Mouse (Mus musculus) gastrocnemius, postnatal 14 days (tissue): ENCODE results near the gene A630095N17Rik. TPM values are rescaled to one million over a fixed set of nuclear protein-coding genes. Genes with fewer than 3 reads are reported as not detected.

Experiments
- DNase-seq: peaks from one replicate; pipeline ENCODE4 v3.0.0; 2021; ENCODE audit warnings: mixed read lengths
- intact Hi-C: fragments of 180-260 bp; cut with DNase I; formaldehyde crosslinking; loops from one replicate; pipeline ENCODE4 v1.15.1; 2025; ENCODE audit warnings: low total_unique reads
- long read RNA-seq, 2 experiments: library from polyadenylated mRNA; stranded (forward); transcript quantifications; one replicate each; pipeline ENCODE4 v2.0.0; 2021
- total RNA-seq, 2 experiments: library from RNA; stranded (reverse); gene quantifications; 2 replicates each; pipeline ENCODE4 v1.2.3; 2021

The A630095N17Rik gene
- total RNA-seq, result not detected
- long read RNA-seq, experiment 1, result 0 reads
- long read RNA-seq, experiment 2, result 0 reads

DNA sequence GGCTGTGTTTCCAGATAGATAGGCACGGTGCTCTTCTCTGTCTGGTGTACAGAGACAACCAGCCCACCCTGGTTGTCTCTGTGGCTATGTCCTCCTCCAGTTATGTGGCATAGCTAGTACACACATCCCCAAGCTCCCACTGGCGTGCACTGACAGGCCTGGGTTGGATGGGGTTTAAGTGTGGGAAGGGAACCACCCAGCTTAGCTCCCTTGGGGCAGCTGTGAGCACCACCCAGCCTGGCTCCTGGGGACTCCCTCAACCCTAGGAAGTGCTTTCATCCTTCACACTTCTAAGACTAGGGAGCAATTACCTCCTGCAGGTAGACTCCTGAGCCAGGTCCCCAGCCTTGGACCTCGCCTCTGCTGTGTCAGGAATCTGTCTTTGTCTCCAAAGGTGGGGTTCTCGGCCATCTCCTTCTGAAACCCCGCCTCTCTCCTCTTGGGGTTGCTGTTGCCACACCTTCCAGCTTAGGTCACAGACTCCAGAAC lies at the start of gene A630095N17Rik:
A630095N17Rik (minus strand) TSS at position 439 of the 489 bp plus-strand sequence.
- DNase-seq, result no peak
- intact Hi-C loops, result no loop called here

DNA sequence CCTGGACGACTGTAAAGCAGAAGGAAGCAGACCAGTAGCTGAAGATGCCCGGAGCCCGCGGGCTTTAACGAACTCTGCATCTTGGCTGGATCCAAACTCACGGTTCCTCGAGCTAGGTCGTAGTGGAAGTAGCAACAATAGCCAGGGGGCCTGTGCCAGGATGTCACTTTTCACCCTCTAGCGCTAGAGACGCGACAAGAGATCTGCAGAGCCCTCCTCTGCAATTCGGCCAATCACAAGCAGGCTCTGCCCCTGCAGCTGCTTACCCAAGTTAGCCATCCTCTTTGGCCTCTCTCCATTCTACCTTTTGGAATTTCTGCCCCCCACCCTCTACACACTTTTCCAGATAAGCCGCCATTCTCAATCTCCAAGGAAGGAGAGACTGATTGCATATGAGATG lies 46.3 kb upstream of the A630095N17Rik start, which contains the start of gene Resp18:
Resp18 (minus strand) TSS at position 188 of the 400 bp plus-strand sequence.
- no peak for DNase-seq
- intact Hi-C loops, result no loop called here

DNA sequence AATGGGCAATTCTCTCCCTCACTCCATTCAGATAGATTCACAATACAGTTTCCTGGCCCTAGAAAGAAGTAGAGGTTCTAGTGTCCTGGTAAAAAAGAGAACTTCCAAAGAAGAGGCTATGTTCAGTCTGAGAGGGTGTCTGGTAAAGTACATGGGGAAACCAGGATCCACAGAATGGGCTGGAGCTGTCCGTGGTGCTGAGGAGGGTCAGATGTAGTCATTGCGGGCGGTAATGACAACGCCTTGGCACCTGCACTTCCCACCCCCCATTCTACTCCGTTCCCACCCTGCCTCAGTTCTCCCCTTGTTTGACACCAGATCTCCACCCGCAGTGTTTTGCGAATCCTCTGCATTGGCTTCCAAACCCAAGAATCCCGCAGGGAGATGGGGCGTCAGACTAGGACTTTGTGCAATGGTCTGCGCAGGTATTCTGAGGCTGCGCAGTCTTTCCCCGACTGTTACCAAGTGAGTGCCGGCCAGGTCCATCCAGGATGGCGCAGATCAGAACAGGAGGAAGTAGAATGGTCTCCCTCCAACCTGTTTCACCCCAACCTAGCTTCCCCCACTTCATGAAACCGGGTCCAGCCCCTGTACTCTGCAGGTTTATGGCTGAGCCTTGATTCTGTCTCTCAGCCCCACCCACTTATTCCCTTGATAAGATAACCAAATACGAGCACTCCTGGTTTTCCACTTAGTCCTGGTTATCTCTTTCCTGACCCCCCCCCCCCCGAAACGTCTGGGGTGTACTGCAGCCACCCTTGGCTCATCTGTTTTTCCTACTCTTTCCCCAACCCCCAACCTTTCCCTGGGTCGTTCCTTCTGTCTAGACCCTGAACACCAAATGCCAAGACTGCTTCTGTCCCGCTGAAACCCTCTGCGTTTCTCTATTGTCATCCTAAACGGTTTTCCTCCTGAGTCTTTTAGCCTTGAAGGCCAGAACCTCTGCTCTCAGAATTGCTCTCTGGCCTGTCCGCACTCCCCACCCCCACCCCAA lies 45.6 kb upstream of the A630095N17Rik start:
- peak; percentile 38 for DNase-seq
- intact Hi-C loops, result no loop called here

DNA sequence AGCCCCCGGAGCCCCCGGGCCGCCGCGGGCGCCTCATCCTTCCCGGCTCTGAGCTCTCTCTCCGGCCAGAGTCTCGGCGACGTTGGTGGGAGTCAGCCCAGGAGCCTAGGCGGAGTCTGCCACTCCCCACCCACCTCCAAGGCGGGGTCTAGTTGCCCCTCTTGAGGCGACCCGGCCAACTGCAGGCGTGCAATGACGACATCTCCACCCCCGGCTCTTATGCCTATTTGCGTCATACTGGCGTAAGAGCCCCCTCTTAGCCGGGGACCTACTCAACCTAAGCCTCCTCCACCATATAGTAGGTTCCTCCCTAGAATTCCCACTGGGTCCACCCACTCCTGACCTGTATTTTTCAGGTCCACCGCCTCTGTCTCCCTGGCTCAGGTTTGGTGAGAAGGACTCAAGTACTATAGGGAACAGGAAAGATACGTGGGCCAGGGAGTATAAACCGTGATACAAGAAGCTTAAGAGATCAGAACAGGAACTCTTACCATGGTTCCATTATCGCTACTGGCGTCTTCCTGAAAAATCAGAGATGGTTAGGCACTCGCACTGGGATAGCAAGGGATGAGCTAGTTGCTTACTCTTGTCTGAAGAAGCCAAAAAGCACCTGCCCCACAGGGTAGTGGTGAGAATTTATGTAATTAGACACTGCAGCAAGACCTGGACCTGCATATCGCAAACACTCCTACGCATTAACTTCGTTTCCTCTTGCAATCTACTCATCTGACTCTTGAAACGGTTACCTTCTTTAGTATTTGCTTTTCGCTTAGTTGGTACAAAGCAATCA lies 32.4 kb upstream of the A630095N17Rik start, which contains the start of gene Ptprn:
Ptprn (minus strand) TSS at position 412 of the 790 bp plus-strand sequence.
- DNase-seq, result no peak
- intact Hi-C loops, result no loop called here

DNA sequence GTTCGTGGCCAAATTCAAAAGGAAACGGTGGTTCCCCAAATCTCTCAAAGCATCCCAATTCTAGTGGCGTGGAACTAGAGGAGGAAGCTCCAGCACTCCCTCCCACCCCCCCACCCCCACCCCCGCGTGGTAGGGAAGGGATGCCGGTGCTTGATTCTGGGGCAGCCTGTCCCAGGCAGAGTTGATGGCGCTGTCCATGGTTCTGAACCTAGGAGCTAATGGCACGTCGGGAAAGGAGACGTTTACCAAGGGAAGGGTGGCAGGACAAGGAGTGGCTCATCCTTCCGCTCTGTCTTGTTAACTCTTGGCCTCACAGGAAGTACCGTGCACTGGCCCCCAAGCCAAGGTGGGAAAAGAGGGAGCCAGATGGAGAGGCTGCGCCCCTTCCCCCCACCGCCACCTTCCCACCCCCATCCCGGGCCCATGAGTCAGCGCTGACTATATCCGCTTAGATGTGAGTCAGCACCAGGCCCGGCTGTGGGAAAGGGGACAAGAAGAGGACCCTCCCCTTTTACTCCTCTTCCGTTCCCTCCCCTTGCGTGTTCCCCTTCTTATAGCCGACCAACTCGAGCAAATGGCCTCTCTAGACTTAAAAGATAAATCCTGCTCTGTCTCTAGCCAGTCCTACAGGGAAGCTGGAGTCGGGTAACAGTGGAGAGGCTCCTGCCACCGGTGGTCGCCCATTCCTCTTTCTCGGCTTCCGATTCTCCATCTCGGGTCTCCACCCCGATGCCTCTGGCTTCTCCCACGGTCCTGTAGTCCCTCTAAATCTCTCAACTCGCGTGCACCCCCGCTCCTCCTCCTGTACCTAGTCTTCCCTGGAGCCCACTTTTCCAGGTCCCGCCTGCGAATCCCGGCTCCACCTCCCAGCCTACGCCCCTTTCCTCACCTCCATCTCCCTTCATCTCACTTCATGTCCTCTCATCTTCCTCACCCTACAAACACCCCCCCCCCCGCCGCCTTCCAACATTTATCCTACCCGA lies 31.4 kb upstream of the A630095N17Rik start:
- peak; percentile 65 for DNase-seq
- intact Hi-C loops, result no loop called here

DNA sequence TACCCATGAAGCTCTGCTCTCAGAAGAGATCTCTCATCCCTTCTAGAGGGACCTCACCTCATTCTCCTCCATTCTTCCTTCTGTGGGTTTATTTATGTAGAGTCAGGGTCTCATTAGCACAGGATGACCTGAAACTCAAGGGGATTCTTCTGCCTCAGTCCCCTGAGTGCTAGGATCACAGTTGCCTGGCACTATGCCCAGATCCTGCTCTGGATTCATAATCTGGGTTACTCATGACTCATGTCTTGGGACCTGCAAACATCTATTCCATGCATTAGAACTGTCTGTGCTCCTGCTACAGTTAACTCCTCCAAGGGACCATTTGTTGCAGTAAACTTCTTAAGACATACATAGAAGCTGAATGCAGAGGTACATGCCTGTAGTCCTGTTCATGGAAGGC lies 29.4 kb upstream of the A630095N17Rik start:
- intact Hi-C loops, result no loop called here
- no peak for DNase-seq

DNA sequence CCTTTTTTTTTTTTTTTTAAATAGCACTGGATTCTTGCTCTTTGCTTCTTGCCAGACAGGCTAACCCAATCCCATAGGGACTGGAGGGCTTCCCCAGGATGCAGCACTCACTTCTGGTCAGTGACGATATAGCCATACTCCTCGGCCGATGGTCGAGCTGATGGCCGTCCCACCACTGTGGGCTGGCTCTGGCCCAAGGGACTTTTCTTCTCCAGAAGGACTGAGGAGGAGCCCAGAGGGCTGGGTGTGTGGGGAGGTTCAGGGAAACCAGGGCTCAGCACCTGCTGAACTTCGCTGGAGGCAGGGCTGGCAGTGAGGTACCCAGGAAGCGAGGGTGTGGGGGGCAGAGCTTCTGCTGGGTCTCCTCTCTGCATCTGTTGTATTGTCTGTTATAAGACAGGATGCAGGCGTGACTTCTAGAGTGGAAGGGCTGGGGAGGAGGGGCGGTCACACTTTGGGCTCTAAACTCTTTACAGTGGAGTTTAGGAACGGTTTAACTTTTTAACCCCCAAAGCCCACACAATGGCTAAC lies 23.7 kb upstream of the A630095N17Rik start:
- intact Hi-C loops, result no loop called here
- DNase-seq, result no peak

DNA sequence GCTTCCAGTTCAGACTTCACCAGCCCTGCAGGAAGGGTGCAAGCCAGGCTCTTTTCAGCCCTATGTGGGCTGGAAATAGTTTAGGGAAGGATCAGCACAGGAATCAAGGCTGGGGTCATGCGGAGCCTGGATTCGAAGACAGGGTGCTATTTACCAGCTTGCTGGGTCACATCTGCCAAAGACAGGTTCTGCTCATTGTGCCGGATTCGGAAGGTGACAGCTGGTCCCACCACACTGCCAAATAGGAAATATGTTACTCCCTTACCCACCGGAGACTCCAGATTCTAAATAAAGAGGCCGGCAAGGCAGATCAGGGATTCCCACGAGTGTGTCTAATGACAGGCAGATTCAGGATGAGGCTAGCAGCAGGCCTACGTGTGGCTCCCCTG lies 22.7 kb upstream of the A630095N17Rik start:
- intact Hi-C loops, result no loop called here
- no peak for DNase-seq

DNA sequence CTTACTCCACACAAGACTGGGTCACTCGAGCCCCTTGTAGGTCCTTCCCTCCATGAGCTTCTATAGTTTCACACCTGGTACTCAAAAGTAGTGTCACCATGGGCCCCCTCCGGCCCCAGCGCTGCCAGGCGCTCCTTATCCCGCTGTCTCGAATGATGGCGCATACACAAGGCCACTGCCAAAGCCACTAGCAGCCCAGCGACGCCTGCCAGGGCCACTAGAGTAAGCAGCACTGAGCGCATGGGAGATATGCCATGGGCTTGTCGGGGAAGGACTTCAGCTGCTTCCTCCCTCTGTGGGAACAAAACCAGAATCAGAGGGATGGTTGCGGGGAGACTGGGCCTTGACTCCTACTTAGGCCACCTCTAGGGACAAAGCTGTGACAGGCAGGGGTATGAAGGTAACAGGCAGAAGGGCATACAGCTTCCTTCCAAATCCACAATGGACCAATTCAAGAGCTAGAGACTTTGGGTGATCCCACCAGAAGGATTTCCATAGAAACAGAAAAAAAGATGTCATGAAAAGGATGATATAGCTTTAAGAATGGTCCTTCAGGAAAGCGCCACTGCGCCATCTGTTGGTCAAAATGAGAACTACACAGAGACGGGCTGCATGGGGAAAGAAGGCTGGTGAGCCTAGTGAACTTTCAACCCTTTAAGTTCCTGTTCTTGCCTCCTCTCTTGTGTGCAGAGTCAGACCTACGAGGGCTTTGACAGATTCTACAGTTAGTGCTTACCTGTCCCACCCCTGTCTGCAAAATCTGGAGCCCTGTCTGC lies 22.1 kb upstream of the A630095N17Rik start:
- intact Hi-C loops, result no loop called here
- DNase-seq, result peak; percentile 74

DNA sequence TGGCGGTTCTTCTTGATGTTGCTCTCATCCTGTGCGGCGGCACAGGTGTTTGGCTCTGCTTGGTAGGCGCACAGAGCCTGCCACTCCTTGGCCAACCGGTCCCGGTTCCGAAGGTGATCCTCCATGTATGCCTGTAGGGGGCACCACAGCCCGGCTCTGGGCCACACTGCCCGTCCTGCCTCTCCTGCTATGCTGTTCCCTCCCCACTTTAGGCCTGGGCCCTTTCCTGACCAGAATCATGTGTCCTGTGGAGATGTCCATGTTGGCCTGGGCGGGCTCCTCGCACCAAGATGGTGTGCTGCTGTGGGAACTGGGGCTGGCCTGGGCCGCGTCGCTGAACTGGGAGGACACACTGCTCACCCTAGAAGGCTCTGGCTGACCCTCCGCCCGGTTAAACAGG lies 21.1 kb upstream of the A630095N17Rik start:
- no peak for DNase-seq
- intact Hi-C loops, result no loop called here

DNA sequence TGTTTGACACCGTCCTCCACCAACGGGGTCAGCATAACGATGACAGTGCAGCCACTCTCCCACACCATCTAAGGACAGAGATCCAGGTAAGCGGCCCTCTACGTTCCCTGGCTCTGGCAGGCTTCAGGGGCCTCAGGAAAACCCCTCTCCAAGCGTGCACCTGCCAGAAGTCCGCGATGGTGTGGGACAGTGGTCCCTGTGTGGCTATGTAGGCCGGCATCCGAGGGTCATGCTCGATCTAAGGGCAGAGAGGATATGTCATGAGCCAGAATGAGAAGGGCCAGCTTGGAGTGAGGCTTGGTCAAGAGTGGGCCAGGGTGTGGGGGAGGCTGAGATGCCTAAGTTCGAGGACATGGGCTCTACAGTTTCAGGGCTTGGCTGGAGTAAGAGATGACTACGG lies 20.4 kb upstream of the A630095N17Rik start:
- intact Hi-C loops, result no loop called here

DNA sequence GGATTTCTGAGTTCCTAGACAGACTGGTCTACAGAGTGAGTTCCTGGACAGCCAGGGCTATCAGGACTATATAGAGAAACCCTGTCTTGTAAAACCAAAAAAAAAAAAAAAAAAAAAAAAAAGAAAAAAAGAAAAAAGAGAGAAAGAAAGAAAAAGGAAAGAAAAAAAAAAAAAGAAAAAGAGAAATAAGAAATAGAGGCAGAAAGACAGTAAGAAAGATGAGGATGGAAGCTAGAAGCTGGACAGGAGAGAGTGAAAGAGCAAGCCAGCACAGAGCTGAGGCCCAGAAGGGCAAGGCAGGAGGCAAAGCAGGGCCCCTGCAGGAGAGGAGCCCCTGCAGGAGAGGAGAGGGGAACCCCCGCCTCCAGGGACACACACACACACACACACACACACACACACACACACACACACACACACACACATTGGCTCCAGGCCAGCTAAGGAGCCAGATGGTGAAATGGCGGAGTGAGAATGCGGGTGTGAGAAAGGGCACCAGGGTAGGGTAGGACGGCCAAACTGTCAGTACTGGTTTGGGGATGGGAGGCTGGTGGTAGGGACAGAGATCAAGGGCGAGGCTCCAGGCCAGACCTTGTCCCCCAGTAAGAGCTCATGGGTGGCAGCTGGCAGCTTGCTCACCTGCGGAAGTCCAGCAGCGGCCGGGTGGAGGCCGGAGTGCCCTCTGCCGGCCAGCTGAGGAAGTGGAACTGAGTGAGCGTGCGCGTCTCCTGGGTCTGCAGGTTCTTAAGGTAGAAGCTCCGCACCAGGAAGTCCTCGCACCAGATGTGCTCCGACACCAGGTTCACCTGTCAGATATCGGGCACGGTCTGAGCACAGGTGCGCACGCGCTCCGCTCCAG lies 19.4 kb upstream of the A630095N17Rik start:
- intact Hi-C loops, result no loop called here
- DNase-seq, result peak; percentile 76

More for the DNA sequence above, 20.4 kb upstream of the A630095N17Rik start:
- DNase-seq, result no peak

DNA sequence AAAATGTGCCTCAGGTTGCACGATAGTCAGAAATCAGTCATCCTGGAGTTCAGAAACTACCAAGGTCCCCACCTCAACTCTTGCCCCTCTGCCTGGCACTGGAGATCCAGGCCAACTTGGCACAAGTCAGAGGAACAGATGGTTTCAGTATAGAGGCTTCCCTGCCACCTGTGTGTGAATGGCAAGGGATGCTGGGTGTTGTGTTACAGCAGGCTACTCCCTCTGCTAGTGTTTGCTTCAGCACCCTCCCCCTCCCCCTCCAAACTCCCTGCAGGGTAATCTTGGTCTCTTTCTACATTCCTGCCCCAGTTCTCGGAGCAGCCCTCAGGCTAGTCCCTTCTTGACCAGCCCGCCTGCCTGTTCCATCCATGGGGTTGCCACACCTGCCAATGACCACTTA lies 18.6 kb upstream of the A630095N17Rik start:
- intact Hi-C loops, result no loop called here

DNA sequence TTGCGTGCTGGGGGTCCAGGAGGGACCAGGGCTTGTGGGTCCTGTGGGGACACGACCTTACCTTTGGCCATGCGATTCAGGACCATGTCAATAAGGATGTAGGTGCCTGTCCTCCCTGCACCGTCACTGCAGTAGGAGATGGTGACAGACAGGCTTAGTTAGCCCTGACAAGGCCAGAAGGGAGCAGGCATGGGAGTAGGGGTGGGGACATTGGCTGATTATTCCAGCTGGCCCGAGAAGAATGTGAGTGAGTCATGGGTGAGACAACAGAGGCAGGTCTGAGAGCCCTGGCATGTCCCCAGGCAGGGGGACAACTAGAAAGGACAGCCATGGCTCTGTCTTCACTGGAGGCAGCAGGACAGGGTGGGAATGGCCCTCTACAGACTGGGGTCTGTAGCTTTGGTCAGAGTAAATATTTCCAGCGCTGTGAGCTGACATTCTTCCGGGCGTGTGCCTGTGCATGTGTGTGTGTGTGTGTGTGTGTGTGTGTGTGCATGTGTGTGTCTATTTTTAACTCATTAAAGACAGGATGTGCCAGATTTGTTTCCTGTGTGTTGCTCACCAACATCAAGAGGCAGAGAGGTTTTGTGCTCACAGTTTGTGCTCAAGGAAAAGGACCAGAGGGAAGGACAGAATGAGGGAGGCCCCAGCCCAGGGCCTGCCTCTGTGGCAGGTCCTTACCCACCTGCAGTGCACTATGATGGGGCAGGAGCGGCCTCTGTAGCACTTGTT lies 16.3 kb upstream of the A630095N17Rik start:
- intact Hi-C loops, result no loop called here
- peak; percentile 61 for DNase-seq

More for the DNA sequence above, 18.6 kb upstream of the A630095N17Rik start:
- no peak for DNase-seq

DNA sequence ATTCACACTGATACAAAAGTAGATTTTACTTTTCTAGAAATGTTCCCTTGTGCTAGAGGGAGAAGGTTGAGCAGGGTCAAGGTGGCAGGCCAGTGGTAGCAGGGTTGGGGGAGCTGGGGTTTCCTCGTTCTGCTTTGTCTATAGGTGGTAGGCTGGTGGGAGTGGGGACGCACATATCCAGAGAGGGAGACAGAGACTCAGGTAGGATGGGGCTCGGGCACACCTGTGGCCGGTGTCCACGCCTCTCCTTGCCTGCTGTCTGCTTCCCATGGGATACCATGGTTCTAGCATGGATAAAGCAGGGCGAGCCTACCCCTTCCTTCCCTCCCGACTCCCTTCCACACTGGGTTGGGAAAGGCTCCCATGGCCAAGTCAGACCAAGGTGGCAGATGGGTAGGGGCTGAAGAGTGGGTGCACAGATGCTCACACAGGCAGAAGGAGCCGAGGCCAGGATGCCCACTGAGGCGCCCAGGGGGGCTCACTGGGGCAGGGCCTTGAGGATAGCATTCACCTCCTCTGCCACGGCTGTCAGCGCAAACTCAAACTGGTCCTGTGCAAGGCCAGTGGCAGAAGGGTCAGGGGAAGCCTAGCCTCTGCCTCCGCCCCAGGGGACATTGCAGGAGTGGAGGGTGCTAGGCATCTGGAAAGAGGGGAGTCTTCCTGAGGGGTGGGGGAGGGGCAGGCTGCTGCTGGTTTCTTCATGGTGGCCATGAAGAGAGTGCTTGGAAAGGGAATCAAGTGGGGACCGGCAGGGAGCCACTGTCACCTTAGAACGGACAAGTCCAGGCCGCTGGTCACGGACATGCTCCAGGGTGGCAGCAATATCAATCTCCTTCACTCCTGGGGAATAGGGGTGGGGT lies 15.4 kb upstream of the A630095N17Rik start:
- intact Hi-C loops, result no loop called here
- DNase-seq, result no peak
